Mouse (Mus musculus) gastrocnemius, adult 18-20 months (tissue): Measurements from ENCODE around the gene Yju2. TPM values are rescaled to one million over a fixed set of nuclear protein-coding genes. Genes with fewer than 3 reads are reported as not detected.
A peak's percentile ranks its signal among the peaks of the same experiment; 100 is the strongest.
"Not testable (repeated sequence)": the region's sequence is repeated elsewhere in the genome, so short reads cannot be mapped to it uniquely, and the experiment has no call there.

ENCODE experiments used
- DNase-seq: peaks from one replicate; pipeline ENCODE4 v3.0.0; 2021; ENCODE audit warnings: low spot score
- long read RNA-seq, 2 experiments: library from polyadenylated mRNA; stranded (forward); transcript quantifications; one replicate each; pipeline ENCODE4 v2.0.0; 2021
- total RNA-seq, 2 experiments: library from RNA; stranded (reverse); gene quantifications; 2 replicates each; pipeline ENCODE4 v1.2.3; 2021

Yju2 gene
- 1 to 10 TPM; 7.4 to 8.0 TPM for total RNA-seq
- long read RNA-seq, experiment 1, partial matches to known transcripts, result 2 of 5 reads
- long read RNA-seq, experiment 1, other reads (novel, unspliced or antisense), result 0 of 5 reads
- long read RNA-seq, experiment 2, partial matches to known transcripts, result 1 of 3 reads
- long read RNA-seq, experiment 2, other reads (novel, unspliced or antisense), result 0 of 3 reads

DNA sequence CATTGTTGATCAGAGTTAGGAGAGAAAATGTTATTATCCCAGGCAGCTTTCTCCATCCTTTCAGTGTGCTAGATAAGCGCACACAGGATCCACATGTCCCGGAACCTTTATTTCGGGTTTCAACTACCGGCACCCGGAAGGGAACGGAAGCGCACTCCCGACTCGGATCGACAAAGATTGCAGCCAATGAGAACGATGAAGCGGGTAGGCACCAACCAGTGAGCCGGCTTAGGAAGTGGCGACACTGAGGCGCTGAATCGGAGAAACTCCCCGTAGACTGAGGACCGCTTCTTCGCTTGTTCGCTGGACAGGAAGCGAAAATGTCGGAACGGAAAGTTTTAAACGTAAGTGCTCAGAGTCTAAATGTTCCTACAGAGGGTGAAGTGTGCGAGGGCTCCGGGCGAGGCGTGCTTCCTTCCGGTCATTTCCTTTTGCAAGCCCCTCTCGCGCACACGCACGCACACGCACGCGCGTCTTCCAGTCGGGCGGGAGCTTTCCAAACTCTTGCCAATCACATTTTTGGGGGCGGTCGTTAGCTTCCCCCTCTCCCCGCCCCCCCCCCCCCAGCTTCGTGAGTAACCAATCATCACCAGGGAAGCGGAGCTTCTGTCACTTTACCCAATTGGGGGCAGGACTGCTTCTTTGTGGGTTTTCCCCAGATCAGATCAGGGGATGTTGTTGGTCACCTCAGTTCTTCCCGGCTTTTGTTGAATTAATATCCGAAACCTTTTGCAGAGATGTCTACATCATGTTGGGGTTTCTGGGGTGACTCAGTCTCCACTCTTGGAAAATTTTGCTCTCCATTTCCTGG lies at the start of gene Yju2:
TSS of gene Yju2 (plus strand) at position 182 of the 811 bp plus-strand sequence.
- DNase-seq, result peak; percentile 93

DNA sequence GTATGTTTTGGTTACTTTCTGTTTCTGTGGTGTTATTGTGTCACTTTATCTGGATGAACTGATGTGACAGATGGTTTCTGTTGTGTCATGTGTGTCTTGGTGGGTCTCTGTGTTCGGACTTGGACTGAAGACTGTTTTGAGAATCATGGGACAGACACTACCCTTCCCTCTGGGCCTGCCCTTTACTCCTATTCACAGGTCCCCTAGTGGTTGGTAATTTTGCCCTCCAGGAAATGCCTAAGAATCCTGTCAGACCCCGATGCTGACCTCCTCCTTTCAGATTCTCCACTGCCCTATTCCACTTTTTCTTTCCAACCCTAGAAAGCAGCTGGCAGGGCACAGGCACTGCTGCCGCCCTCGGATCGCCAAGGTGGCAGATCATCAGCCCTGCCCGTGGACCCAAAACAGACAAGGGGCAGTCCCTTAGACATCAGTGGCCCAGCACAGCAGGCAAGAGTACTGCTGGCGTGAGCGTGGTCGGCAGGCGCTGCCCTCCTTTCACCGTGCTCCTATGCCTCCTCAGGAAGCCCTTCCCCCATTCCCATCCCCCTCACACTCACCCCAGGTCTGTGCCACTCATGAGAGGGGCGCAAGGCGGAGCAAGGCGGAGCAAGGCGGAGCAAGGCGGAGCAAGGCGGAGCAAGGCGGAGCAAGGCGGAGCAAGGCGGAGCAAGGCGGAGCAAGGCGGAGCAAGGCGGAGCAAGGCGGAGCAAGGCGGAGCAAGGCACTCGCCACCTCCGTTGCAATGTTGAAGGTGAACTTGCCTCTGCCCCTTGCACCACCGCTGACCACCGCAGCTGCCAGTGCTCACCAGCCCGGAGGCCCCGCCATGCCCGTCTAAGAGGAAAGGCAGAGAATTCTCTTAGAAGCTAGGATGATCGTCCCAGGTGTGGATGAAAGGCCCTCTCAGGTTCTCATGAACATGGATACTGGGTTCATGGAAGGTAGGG lies 27.1 kb upstream of the Yju2 start:
- no peak for DNase-seq

DNA sequence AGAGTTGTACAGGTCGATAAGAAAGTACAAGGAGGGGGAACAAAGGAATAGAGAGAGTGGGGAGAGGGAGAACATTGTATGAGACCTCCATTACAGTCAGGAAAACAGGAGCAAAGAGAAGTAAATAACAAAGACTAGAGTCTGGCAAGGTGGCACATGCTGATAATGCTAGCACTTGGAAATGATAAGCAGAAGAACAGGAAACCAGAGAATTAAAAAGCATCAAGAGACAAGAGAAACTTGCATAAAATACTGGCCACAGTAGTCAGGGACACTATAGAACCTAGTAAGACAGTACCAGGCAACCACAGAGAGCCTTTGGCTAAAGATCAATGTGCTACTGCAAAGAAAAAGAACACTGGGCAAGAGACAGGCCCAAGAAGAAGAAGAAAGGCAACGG lies 26.3 kb upstream of the Yju2 start:
- no peak for DNase-seq

DNA sequence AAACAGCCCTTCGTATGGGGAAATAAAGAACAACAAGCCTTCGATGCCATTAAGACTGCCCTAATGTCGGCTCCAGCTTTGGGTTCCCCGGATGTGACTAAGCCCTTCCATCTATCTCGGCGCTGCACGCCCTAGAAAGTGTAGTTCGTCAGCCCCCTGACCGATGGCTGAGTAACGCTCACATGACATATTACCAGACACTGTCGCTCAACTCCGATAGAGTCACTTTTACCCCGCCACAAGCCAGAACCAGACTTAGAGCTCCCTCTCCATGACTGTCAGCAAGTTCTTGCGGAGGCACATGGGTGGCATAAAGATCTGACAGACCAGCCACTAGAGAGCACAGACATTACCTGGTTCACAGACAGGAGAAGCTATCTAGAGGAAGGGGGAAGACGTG lies 25.7 kb upstream of the Yju2 start:
- no peak for DNase-seq

DNA sequence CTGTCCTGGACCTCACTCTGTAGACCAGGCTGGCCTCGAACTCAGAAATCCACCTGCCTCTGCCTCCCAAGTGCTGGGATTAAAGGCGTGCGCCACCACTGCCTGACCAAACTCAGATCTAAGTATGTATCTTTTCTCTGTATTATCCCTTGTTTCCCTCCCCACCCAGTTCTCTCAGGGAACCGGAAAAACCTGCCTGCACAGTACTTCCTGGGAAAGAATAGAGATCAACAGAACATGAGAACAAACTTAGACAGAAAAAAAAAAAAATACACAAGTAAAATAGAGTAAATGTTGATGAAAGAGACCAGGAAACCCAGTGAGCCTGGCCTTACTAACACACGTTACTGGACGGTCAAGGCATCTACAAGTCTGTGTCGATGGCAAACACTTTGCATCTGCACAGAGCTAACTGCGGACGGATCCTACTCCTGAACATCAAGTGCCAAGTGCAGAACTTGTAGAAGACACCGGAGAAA lies 14.5 kb upstream of the Yju2 start:
- DNase-seq, result not testable (repeated sequence)

DNA sequence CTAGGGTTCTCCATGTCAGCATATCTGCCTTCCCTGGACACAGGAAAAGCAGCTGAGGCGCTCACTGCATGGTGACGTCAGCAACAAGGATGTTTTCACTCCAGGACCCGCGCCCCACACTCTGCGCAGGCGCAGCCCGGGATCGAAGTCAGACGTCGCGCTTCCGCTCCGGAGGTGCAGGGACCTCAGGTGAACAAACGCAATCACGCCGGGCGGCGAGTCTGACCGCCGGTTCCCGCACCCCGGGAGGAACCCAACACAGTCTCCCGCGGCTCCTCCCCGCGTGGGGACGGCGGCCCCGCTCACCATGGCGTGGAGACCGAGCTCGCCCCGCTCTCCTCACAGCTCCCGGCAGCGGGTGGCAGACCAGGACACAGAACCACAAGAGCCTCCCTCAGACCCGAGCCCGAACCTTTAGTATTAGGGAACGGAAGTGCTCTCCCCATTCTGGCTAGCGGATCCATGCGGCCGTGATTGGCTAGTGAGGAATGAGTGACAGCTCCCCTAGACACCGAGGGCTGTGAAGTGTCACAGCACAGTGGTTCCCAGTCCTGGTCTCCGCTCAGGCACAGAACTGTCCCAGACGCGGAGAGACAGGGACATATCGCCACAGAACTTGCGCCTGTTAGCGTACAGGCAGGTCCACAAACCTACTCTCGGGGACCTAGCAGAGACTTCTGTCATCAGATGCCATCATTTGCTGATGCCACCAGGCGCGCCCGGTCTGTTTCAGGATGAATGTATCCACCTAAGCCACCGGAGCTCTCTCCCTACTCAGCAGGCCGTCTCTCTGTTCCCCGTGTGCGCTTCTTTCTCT lies 13.8 kb upstream of the Yju2 start:
- peak; percentile 95 for DNase-seq

DNA sequence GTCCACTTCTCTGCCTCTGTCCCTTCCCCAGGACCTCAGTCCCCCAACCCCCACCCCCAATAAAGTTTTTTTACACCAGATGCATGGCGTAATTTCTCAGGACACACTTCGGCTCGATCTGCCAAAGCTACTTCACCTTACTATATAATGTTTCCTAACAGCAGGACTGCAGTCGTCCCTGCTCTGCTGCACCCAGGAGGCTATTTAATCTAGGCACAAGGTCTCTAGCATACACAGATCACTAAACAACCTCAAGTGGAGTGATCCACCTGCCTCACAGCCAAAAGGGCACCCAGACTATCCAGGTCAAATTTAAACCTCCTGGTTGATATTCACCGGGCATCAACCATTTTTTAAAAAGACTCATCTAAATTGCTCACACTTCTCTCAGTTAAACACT lies 13.2 kb upstream of the Yju2 start:
- no peak for DNase-seq

DNA sequence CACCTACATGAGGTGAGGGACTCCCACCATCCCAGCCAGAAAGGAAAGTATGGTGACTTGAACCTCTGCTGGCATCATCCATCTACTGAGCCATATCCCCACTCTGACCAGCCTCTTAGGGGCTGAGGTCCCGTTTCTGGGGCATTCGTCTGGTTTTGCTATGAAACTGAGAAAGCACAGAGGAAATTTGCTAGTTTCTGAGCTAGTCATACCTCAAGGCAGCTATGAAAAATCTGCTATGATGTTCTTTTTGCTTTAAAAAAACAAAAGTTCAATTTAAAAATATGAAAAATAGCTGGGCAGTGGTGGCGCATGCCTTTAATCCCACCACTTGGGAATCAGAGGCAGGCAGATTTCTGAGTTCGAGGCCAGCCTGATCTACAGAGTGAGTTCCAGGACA lies 10.3 kb upstream of the Yju2 start:
- DNase-seq, result no peak

DNA sequence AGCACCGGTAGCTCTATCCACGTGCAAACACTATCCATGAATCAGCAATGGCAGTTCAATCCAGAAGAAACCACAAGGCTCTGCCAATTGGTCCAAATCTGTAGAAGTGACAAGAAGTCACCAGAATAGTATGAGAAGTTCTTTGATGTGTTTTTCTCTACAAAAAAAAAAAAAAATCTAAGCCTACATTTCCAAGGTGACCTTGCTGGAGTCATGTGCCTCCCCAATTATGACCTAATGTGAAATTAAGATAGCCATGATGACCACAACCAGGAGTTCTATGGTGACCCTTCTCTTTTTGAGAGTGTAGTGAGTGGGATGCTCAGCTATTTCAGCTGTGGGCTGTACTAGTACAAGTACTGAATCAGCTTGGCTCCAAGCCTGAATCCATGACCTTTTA lies 9.5 kb upstream of the Yju2 start, which contains the start of gene Zfp119b:
TSS of gene Zfp119b (minus strand) at position 101 of the 400 bp plus-strand sequence.
- DNase-seq, result no peak

DNA sequence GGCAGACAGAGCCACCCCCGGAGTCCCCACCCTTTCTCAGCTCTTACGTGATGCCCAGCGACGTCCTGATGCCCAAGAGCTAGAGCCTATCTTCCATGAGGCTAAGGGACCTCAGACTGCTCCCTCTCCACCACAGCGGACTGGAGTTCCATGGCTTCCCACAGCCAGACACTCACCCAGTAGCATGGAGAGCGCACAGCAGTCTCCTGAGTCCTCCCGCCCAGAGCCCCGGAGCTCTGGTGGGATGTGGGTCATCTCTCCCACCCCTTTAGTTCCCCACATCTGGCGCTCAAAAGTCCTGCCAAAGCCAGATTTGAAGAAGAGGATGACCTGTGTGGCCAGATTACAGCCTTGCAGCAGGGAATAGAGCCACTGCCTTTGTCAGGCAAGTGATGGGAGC lies 8.3 kb upstream of the Yju2 start:
- no peak for DNase-seq

DNA sequence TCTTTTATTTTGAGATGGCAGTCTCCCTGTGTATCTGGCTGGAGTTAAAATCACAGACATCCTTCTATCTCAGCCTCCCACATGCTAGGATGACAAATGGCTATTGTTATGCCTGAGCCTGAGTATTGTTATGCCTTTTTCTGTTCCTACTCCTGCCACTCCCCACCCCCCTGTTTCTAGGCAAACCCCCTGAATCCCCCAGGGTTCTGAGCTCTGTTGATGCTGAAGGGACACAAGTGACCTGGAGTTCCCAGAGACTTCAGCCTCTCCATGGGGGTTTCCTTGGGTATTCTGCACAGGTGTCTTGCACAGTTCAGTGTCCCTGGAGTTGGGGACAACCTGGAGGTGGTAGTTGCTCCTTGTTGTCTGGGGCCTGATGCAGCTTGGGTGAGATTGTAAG lies 6.9 kb upstream of the Yju2 start:
- no peak for DNase-seq

DNA sequence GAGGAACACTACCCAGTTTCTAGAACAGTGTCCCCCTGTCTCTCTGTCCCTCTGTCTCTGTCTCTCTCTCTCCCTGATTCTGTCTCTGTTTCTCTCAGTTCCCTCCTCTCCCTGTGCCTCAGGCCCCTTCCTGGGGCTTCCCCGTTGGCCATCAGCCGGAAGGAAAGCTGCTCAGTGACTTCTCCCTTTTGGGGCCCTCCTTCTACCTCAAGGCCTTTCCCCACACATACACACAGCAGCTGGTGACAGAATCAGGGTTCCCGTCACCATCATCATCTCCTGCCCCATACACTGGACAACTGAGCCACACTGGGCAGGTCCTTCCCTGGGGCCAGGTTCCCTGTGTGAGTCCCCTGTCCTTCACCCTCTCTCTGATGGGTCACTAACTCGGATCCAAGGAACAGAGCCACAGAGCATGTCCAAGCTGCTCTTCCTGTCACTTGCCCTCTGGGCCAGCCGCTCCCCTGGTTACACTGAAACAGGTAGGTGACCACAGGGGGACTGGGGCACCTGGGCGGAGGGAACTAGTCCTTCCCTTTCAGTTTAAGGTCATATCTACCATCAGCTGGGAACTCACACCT lies 6.4 kb upstream of the Yju2 start, which contains the start of gene Ebi3:
TSS of gene Ebi3 (plus strand) at position 194 of the 581 bp plus-strand sequence.
- no peak for DNase-seq

DNA sequence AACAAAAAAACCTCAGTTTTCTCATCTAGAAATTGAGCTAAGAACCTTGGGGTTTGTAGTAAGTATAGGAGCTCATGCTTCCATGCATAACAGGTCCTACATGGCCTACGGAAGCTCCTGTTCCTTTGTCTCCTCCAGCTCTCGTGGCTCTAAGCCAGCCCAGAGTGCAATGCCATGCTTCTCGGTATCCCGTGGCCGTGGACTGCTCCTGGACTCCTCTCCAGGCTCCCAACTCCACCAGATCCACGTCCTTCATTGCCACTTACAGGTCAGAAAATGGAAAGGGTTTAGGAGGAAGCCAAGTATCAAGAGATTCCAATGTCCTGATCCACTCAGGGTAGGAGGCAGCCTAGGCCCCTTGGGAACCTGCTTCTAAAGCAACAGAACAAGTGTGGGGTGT lies 5.1 kb upstream of the Yju2 start:
- no peak for DNase-seq

DNA sequence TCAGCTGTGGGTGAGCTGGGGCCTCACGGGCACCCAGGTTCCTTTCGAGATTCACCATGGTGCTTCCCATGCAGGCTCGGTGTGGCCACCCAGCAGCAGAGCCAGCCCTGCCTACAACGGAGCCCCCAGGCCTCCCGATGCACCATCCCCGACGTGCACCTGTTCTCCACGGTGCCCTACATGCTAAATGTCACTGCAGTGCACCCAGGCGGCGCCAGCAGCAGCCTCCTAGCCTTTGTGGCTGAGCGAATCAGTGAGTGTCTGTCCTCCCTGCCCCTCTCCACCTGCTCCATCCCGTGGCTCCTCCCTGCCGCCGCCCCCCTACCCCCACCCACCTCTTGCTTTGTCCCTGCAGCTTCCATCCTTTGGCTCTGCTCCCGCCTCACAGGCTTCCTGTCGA lies 4.7 kb upstream of the Yju2 start:
- no peak for DNase-seq

DNA sequence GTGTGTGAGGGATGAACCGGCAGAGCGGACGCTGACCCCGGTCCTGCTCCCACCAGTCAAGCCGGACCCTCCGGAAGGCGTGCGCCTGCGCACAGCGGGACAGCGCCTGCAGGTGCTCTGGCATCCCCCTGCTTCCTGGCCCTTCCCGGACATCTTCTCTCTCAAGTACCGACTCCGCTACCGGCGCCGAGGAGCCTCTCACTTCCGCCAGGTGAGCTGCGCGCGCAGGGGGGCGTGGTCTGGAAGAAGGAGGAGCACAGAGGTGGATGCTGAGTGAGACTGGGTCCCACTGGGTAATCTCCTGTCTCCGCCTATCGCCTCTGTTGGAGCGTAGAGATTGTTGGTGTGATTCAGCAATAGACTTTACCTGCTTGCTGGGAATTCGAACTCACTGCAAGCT lies 2.8 kb upstream of the Yju2 start:
- no peak for DNase-seq

DNA sequence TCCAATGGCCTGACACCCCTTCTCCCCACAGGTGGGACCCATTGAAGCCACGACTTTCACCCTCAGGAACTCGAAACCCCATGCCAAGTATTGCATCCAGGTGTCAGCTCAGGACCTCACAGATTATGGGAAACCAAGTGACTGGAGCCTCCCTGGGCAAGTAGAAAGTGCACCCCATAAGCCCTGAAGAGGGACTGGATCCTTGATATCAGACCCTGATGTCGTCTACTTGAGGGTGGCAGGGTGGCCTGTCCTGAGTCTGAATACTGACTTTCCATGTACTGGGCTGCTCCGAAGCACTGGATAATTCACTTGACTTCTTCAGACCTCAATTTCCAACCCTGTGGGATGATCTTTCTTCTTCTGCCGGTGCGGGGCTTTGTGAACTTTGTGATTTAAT lies 2.3 kb upstream of the Yju2 start:
- DNase-seq, result no peak

DNA sequence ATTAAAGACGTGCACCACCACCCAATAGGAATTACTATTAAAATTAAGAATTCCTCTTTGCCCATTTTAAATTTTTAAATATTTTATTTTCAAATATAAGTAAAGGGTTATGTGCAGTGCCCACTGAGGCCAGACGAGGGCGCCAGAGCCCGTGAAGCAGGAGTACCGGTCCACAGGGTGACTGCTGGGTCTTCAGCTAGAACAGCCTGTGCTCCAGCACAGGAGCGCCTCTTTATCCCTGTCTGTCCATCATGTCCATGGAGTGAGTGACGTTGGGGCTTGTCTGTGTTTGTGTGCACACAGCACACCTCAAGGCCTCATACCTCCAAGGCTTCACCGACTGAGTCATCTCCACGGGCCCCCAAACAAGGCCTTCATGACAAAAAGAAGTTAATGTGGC lies 1.7 kb upstream of the Yju2 start:
- peak; percentile 61 for DNase-seq

DNA sequence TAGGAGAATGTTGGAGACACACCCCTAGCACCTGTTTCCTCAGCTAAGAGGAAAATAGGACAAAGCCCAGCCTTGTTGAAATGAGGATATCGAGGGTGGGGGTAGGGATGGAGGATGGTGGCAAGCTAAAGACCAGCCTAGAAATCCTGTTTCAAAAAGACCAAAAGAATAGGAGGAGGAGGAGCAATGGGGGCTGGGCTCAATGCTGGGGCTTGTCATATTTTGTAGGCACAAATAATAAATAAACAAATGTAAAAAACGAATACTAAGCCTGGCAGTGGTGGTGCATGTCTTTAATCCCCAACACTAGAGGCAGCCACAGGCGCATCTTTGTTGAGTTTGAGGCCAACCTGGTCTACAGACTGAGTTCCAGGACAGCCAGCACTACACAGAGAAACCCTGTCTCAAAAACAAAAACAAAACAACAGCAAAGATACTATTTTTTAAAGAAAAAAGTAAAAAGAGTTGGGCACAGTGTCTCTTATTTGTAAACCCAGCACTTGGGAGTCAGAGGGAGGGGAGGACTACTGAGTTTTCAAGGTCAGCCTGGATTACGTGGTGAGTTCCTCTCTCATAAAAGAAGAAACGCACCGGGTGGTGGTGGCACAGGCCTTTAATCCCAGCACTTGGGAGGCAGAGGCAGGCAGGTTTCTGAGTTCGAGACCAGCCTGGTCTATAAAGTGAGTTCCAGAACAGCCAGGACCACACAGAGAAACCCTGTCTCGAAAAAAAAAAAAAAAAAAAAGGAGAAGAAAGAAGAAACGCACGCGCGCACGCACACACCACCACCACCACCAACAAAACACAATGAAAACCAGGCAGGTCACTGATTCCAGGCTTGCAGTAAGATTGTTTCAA lies 944 bp upstream of the Yju2 start:
- no peak for DNase-seq

DNA sequence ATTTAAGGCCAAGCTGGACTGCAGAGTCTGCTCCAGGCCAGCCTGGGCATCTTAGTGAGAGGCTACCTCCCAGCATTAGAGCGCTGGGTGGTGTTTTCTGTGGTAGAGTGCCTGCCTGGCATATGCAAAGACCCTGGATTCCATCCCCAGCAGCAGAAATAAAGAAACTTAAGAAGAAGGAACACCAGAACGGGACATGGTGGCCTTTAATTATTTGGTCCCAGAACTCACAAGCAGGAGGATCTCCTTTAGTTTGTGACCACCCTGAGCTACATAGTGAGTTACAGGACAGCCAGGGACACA lies 364 bp upstream of the Yju2 start:
- no peak for DNase-seq
